Mouse (Mus musculus) ES-Bruce4 (cell line): ENCODE measurements around the gene Plcb1.

ENCODE experiments used
- CTCF ChIP-seq: IDR thresholded peaks from one replicate; pipeline ENCODE4 v1.8.1; 2011; ENCODE audit warnings: low read depth, low read length
- EP300 ChIP-seq: IDR thresholded peaks from 2 replicates; pipeline ENCODE4 v1.6.1; 2011; ENCODE audit warnings: low read depth, low read length; ENCODE audit not compliant: insufficient read depth
- POLR2A ChIP-seq: IDR thresholded peaks from one replicate; pipeline ENCODE4 v1.8.1; 2011; ENCODE audit warnings: low read length; ENCODE audit not compliant: insufficient read depth

GRCm38 (mm10) chr2:134937666-134938065 lies 151.8 kb downstream of the Plcb1 start:
- no peak for TF ChIP-seq CTCF
- no peak for TF ChIP-seq POLR2A
- no peak for TF ChIP-seq EP300
